Mouse (Mus musculus) lung, embryonic 16.5 days (tissue): ENCODE measurements around the gene Tmem56. TPM values are rescaled to one million over a fixed set of nuclear protein-coding genes. Genes with fewer than 3 reads are reported as not detected.

Source experiments
- ATAC-seq: fragments of 200-750 bp; cut with Nextera tagmentation; 2 replicates; pipeline ENCODE4 v1.8.0; 2017; ENCODE audit warnings: low read depth, mild to moderate bottlenecking, moderate library complexity
- H3K27ac ChIP-seq: fragments of 300-500 bp; sonication (generic); 2 replicates; pipeline ENCODE4 v1.5.1; 2014; ENCODE audit warnings: mild to moderate bottlenecking, control low read depth, low read length
- H3K27me3 ChIP-seq: fragments of 300-500 bp; sonication (generic); 2 replicates; pipeline ENCODE4 v1.6.1; 2014; ENCODE audit warnings: low read depth, low read length, mixed read lengths; ENCODE audit not compliant: control insufficient read depth, insufficient read depth
- H3K36me3 ChIP-seq: fragments of 300-500 bp; sonication (generic); 2 replicates; pipeline ENCODE4 v1.6.1; 2014; ENCODE audit warnings: low read length; ENCODE audit not compliant: control insufficient read depth, insufficient read depth
- H3K4me1 ChIP-seq: fragments of 300-500 bp; sonication (generic); replicated peaks from 2 replicates; pipeline ENCODE4 v1.6.1; 2014; ENCODE audit warnings: low read length, mixed read lengths; ENCODE audit not compliant: control insufficient read depth, insufficient read depth
- H3K4me2 ChIP-seq: fragments of 300-500 bp; sonication (generic); 2 replicates; pipeline ENCODE4 v1.6.1; 2014; ENCODE audit warnings: low read depth, low read length, control low read depth
- H3K4me3 ChIP-seq: fragments of 300-500 bp; sonication (generic); 2 replicates; pipeline ENCODE4 v1.5.1; 2014; ENCODE audit warnings: mild to moderate bottlenecking, low read length, control low read depth
- H3K9ac ChIP-seq: fragments of 300-500 bp; sonication (generic); 2 replicates; pipeline ENCODE4 v1.6.1; 2014; ENCODE audit warnings: low read length, control low read depth
- H3K9me3 ChIP-seq: fragments of 300-500 bp; sonication (generic); 2 replicates; pipeline ENCODE4 v1.6.1; 2016; ENCODE audit warnings: low read length; ENCODE audit not compliant: control insufficient read depth
- whole genome bisulfite sequencing: fragments of 180-500 bp; shearing (Covaris S2); extraction: QIAGEN DNeasy Blood & Tissue Kit; methylation state at CpG from one replicate; pipeline ENCODE4 v1.1.7; 2014; 5-methylcytosine and 5-hydroxymethylcytosine counted together
- polyA plus RNA-seq: library from polyadenylated mRNA; unstranded; fragments of >200 nt; fragmentation: Nextera tagmentation; extraction: Ambion mirVana; gene quantifications from 2 replicates; pipeline ENCODE4 v1.2.1, GENCODE M21; 2015

Tmem56 gene
- polyA plus RNA-seq, 1 experiment from 2014 or later, result 0.48 TPM

GRCm38 (mm10) chr3:121159566-121159965 lies 123.3 kb downstream of the Tmem56 start:
- WGBS, result 60% methylated on average over 10 of the region's 10 CpGs
- no peak overlapping the region for H3K4me2 ChIP-seq

GRCm38 (mm10) chr3:121158901-121159351 lies 124.0 kb downstream of the Tmem56 start:
- Histone ChIP-seq H3K4me3 (no peak overlapping the region), H3K27ac (no peak overlapping the region), H3K4me1 (no peaks in the 10 kb centered on the region; the same call in 1 of the 2 replicates), H3K9ac (no peak overlapping the region), H3K36me3 (no peaks in the 10 kb centered on the region), H3K9me3 (no peaks in the 10 kb centered on the region), H3K4me2 (no peak overlapping the region), H3K27me3 (no peaks in the 10 kb centered on the region)
- 72% methylated on average over 16 of the region's 16 CpGs for WGBS
- ATAC-seq, result no peak

More at GRCm38 (mm10) chr3:121159566-121159965, 123.3 kb downstream of the Tmem56 start:
- Histone ChIP-seq H3K36me3 (no peaks in the 10 kb centered on the region), H3K9ac (no peak overlapping the region), H3K27ac (no peak overlapping the region), H3K4me1 (no peaks in the 10 kb centered on the region; the same call in 1 of the 2 replicates), H3K27me3 (no peaks in the 10 kb centered on the region), H3K4me3 (no peak overlapping the region), H3K9me3 (no peaks in the 10 kb centered on the region)
- ATAC-seq, result no peak

GRCm38 (mm10) chr3:121157546-121158330 lies 125.2 kb downstream of the Tmem56 start:
- Histone ChIP-seq H3K9ac (no peak overlapping the region), H3K4me2 (no peak overlapping the region), H3K4me3 (no peak overlapping the region), H3K9me3 (no peaks in the 10 kb centered on the region), H3K4me1 (no peaks in the 10 kb centered on the region; the same call in 1 of the 2 replicates), H3K27me3 (no peaks in the 10 kb centered on the region), H3K36me3 (no peaks in the 10 kb centered on the region), H3K27ac (no peak overlapping the region)
- 77% methylated on average over 10 of the region's 10 CpGs for WGBS
- no peak for ATAC-seq

- H3K27ac ChIP-seq, result no peak overlapping the region
- H3K9me3 ChIP-seq, result no peaks in the 10 kb centered on the region
- no peak overlapping the region for H3K4me3 ChIP-seq
- H3K36me3 ChIP-seq, result no peaks in the 10 kb centered on the region
- no peak overlapping the region for H3K4me2 ChIP-seq
- WGBS, result 70% methylated on average over 11 of the region's 11 CpGs
- no peaks in the 10 kb centered on the region; the same call in 1 of the 2 replicates for H3K4me1 ChIP-seq
- ATAC-seq, result no peak
- H3K27me3 ChIP-seq, result no peaks in the 10 kb centered on the region
- H3K9ac ChIP-seq, result no peak overlapping the region
Measured at GRCm38 (mm10) chr3:121156451-121157186, 126.3 kb downstream of the Tmem56 start.

GRCm38 (mm10) chr3:121156043-121156442 lies 126.9 kb downstream of the Tmem56 start:
- Histone ChIP-seq H3K27ac (no peak overlapping the region), H3K4me2 (no peak overlapping the region), H3K9me3 (no peaks in the 10 kb centered on the region), H3K9ac (no peak overlapping the region), H3K36me3 (no peaks in the 10 kb centered on the region), H3K4me1 (no peaks in the 10 kb centered on the region; the same call in 1 of the 2 replicates), H3K27me3 (no peaks in the 10 kb centered on the region), H3K4me3 (no peak overlapping the region)
- ATAC-seq, result no peak
- WGBS, result 46% methylated on average over 7 of the region's 7 CpGs

Other genes with a start within 250 kb of the Tmem56 start
- 5.0 and 5.1 TPM in 2 replicates for gene Rwdd3, start 111.4 kb downstream of the Tmem56 start, polyA plus RNA-seq
- gene Alg14, start 8.7 kb upstream of the Tmem56 start, polyA plus RNA-seq, result 46.6 and 48.1 TPM in 2 replicates
- gene Cnn3, start 143.4 kb upstream of the Tmem56 start, polyA plus RNA-seq, result 522 and 562 TPM in 2 replicates
- gene Slc44a3, start 249.3 kb upstream of the Tmem56 start, polyA plus RNA-seq, result 24.4 and 28.1 TPM in 2 replicates